Mouse (Mus musculus) neural tube, embryonic 11.5 days (tissue): ENCODE measurements around the gene St6galnac6. TPM values are rescaled to one million over a fixed set of nuclear protein-coding genes. Genes with fewer than 3 reads are reported as not detected.

Source experiments
- ATAC-seq: fragments of 200-750 bp; cut with Nextera tagmentation; 2 replicates; pipeline ENCODE4 v1.8.0; 2017; ENCODE audit warnings: moderate number of reproducible peaks, mild to moderate bottlenecking, moderate TSS enrichment, moderate library complexity; ENCODE audit not compliant: insufficient read depth, low FRiP score, low TSS enrichment
- DNase-seq: peaks from one replicate; pipeline ENCODE4 v3.0.0-alpha.2; 2015; ENCODE audit warnings: low spot score
- H3K27ac ChIP-seq: fragments of 300-500 bp; sonication (generic); 2 replicates; pipeline ENCODE4 v1.5.1; 2014; ENCODE audit warnings: low read depth, mild to moderate bottlenecking, low read length
- H3K27me3 ChIP-seq: fragments of 300-500 bp; sonication (generic); 2 replicates; pipeline ENCODE4 v1.6.1; 2014; ENCODE audit warnings: mild to moderate bottlenecking, low read length, mixed read lengths; ENCODE audit not compliant: control insufficient read depth, insufficient read depth
- H3K36me3 ChIP-seq: fragments of 300-500 bp; sonication (generic); 2 replicates; pipeline ENCODE4 v1.6.1; 2014; ENCODE audit warnings: mild to moderate bottlenecking, low read length, moderate library complexity, mixed read lengths; ENCODE audit not compliant: control insufficient read depth, insufficient read depth
- H3K4me1 ChIP-seq: fragments of 300-500 bp; sonication (generic); 2 replicates; pipeline ENCODE4 v1.6.1; 2014; ENCODE audit warnings: low read length, mixed read lengths; ENCODE audit not compliant: control insufficient read depth, insufficient read depth
- H3K4me2 ChIP-seq: fragments of 300-500 bp; sonication (generic); 2 replicates; pipeline ENCODE4 v1.6.1; 2014; ENCODE audit warnings: low read depth, mild to moderate bottlenecking, moderate library complexity
- H3K4me3 ChIP-seq: fragments of 300-500 bp; sonication (generic); 2 replicates; pipeline ENCODE4 v1.5.1; 2014; ENCODE audit warnings: low read depth, low read length
- H3K9ac ChIP-seq: fragments of 300-500 bp; sonication (generic); 2 replicates; pipeline ENCODE4 v1.6.1; 2014; ENCODE audit warnings: mild to moderate bottlenecking, low read length
- H3K9me3 ChIP-seq: fragments of 300-500 bp; sonication (generic); 2 replicates; pipeline ENCODE4 v1.6.1; 2016; ENCODE audit warnings: low read length; ENCODE audit not compliant: control insufficient read depth
- WGBS: fragments of 180-500 bp; shearing (Covaris S2); extraction: QIAGEN DNeasy Blood & Tissue Kit; methylation state at CpG from one replicate; pipeline ENCODE4 v1.1.7; 2014; 5-methylcytosine and 5-hydroxymethylcytosine counted together
- polyA plus RNA-seq: library from polyadenylated mRNA; unstranded; fragments of >200 nt; fragmentation: Nextera tagmentation; extraction: Ambion mirVana; gene quantifications from 2 replicates; pipeline ENCODE4 v1.2.1, GENCODE M21; 2014

Gene St6galnac6
- polyA plus RNA-seq, 1 experiment from 2014 or later, result 5.1 TPM

- 93% methylated on average over 4 of the region's 4 CpGs for WGBS
- H3K36me3 ChIP-seq, result no peaks in the 10 kb centered on the region; the same call in 1 of the 2 replicates
- DNase-seq, result no peak
- peaks cover 14% of the 10 kb centered on the region for H3K4me1 ChIP-seq
- no peak overlapping the region for H3K9ac ChIP-seq
- no peak for ATAC-seq
- no peaks in the 10 kb centered on the region for H3K27me3 ChIP-seq
- no peak overlapping the region for H3K4me2 ChIP-seq
- no peak overlapping the region for H3K27ac ChIP-seq
- no peak overlapping the region for H3K4me3 ChIP-seq
- H3K9me3 ChIP-seq, result no peaks in the 10 kb centered on the region
These were observed 18.1 kb downstream of the St6galnac6 start for GRCm38 (mm10) chr2:32617601-32618000.

- Histone ChIP-seq H3K9me3 (no peaks in the 10 kb centered on the region), H3K4me1 (peaks cover 14% of the 10 kb centered on the region), H3K4me2 (no peak overlapping the region), H3K27ac (no peak overlapping the region), H3K36me3 (no peaks in the 10 kb centered on the region; the same call in 1 of the 2 replicates), H3K9ac (no peak overlapping the region), H3K4me3 (no peak overlapping the region), H3K27me3 (no peaks in the 10 kb centered on the region)
- no peak for ATAC-seq
- 72% methylated on average over 9 of the region's 9 CpGs for WGBS
- DNase-seq, result no peak
These were observed 18.5 kb downstream of the St6galnac6 start for GRCm38 (mm10) chr2:32618051-32618450.

- DNase-seq (peak; percentile 49), ATAC-seq (no peak)
- peaks cover 30% of the 10 kb centered on the region for H3K4me1 ChIP-seq
- no peaks in the 10 kb centered on the region for H3K36me3 ChIP-seq
- no peak overlapping the region for H3K4me3 ChIP-seq
- H3K9me3 ChIP-seq, result no peaks in the 10 kb centered on the region
- WGBS, result 40% methylated on average over 4 of the region's 4 CpGs
- no peaks in the 10 kb centered on the region for H3K27me3 ChIP-seq
- no peak overlapping the region for H3K4me2 ChIP-seq
- peak overlapping the region; percentile 15; the same call in 1 of the 2 replicates for H3K9ac ChIP-seq
- H3K27ac ChIP-seq, result peak overlapping the region; percentile 63
These were observed 21.4 kb downstream of the St6galnac6 start for GRCm38 (mm10) chr2:32620682-32621516.

- H3K4me2 ChIP-seq, result no peak within 1 kb of the TSS
- no peaks in the 10 kb centered on the region for H3K27me3 ChIP-seq
- WGBS, result 38% methylated on average over 7 of the region's 7 CpGs
- H3K4me3 ChIP-seq, result no peak within 1 kb of the TSS
- no peaks in the 10 kb centered on the region for H3K36me3 ChIP-seq
- ATAC-seq, result no peak
- no peaks in the 10 kb centered on the region for H3K9me3 ChIP-seq
- DNase-seq, result no peak
- peak within 1 kb of the TSS; percentile 15; the same call in 1 of the 2 replicates for H3K9ac ChIP-seq
- H3K27ac ChIP-seq, result peak within 1 kb of the TSS; percentile 63
- peaks cover 33% of the 10 kb centered on the region for H3K4me1 ChIP-seq
These were observed 22.0 kb downstream of the St6galnac6 start, which contains the start of gene Ak1 for GRCm38 (mm10) chr2:32621517-32621859. Ak1 (plus strand) TSS chr2:32621758.

- Histone ChIP-seq H3K27me3 (no peaks in the 10 kb centered on the region), H3K4me3 (no peak overlapping the region), H3K9ac (no peak overlapping the region; the same call in 1 of the 2 replicates), H3K9me3 (no peaks in the 10 kb centered on the region), H3K4me2 (no peak overlapping the region), H3K36me3 (no peaks in the 10 kb centered on the region), H3K4me1 (peaks cover 42% of the 10 kb centered on the region), H3K27ac (no peak overlapping the region)
- ATAC-seq (no peak), DNase-seq (no peak)
- 82% methylated on average over 5 of the region's 5 CpGs for WGBS
These were observed 24.7 kb downstream of the St6galnac6 start for GRCm38 (mm10) chr2:32624111-32624748.

- 2% methylated on average over 13 of the region's 13 CpGs for WGBS
- ATAC-seq (peak; percentile 58), DNase-seq (peak; percentile 84)
- Histone ChIP-seq H3K27me3 (no peaks in the 10 kb centered on the region), H3K4me3 (peak overlapping the region; percentile 6; the same call in 1 of the 2 replicates), H3K9me3 (no peaks in the 10 kb centered on the region), H3K4me2 (peak overlapping the region; percentile 40), H3K9ac (peak overlapping the region; percentile 44), H3K4me1 (peaks cover 40% of the 10 kb centered on the region), H3K36me3 (no peaks in the 10 kb centered on the region), H3K27ac (peak overlapping the region; percentile 58)
These were observed 25.8 kb downstream of the St6galnac6 start for GRCm38 (mm10) chr2:32625212-32625872.

- Histone ChIP-seq H3K4me3 (0 out of 2 replicates have a peak overlapping the region, but pooled peaks have one; percentile 6), H3K9ac (peak overlapping the region; percentile 20; the same call in 1 of the 2 replicates), H3K9me3 (no peaks in the 10 kb centered on the region), H3K27ac (peak overlapping the region; percentile 58), H3K4me1 (peaks cover 34% of the 10 kb centered on the region), H3K27me3 (no peaks in the 10 kb centered on the region), H3K36me3 (no peaks in the 10 kb centered on the region), H3K4me2 (peak overlapping the region; percentile 40; the same call in 1 of the 2 replicates)
- DNase-seq (no peak), ATAC-seq (peak; percentile 5; the same call in 1 of the 2 replicates)
- WGBS, result 58% methylated on average over 5 of the region's 5 CpGs
These were observed 26.6 kb downstream of the St6galnac6 start for GRCm38 (mm10) chr2:32625873-32626694.
